In the genomic region with DNA sequence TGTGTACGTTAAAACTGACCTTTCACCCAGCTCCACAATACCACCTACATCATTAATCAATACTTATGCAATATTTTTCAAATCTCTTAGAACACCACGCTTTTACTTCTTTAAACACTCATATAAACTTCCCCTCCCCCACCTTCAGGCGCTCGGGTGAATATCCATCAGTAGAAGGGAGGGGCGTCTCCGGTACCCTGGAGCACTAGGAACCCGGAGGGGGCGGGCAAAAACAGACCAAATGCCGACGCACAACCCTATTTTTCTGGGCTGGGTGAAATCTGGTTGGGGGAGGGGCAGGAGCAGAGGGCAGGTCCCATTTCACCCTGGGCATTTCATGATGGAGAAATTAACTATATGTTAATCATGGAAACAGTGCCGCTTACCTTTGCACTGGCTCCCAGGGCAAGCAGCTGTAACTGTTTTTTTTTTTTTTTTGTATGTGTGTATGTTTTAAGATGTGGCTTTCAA, we compare ENCODE assay signal across 8 mouse cellular contexts. TPM values are rescaled to one million over a fixed set of nuclear protein-coding genes. Genes with fewer than 3 reads are reported as not detected.
DNase-seq lines count a peak whose midpoint lies in the region; ATAC-seq and TF ChIP-seq lines count a peak whose summit lies in the region.

A gene (minus strand): TSS at position 421 of the 471 bp plus-strand sequence.

- H3K4me3 ChIP-seq in forebrain, embryonic 15.5 days, result peak within 1 kb of the TSS; percentile 72
- peak within 1 kb of the TSS; percentile 71 for H3K4me3 ChIP-seq in liver, postnatal 0 days (ENCODE audit: low read depth, low read length)

- no peaks in the 10 kb centered on the region for H3K27me3 ChIP-seq in forebrain, embryonic 15.5 days
- H3K27me3 ChIP-seq in liver, postnatal 0 days (ENCODE audit: insufficient read depth, low read length), result peaks cover 40% of the 10 kb centered on the region

- H3K4me1 ChIP-seq in forebrain, embryonic 15.5 days, result peaks cover 26% of the 10 kb centered on the region
- H3K4me1 ChIP-seq in liver, postnatal 0 days (ENCODE audit: insufficient read depth), result peaks cover 16% of the 10 kb centered on the region

- no peak for TF ChIP-seq CTCF in liver, postnatal 0 days (IDR thresholded peaks at IDR 0.05; ENCODE audit: low read depth)

- no peak for TF ChIP-seq EP300 in liver, postnatal 0 days (IDR thresholded peaks at IDR 0.05; ENCODE audit: low read depth)

- peak within 1 kb of the TSS; percentile 87 for H3K4me2 ChIP-seq in forebrain, embryonic 15.5 days (replicated peaks)
- H3K4me2 ChIP-seq in liver, postnatal 0 days (ENCODE audit: low read depth, low read length), result peak within 1 kb of the TSS; percentile 92

- H3K9me3 ChIP-seq in forebrain, embryonic 15.5 days, result no peaks in the 10 kb centered on the region
- H3K9me3 ChIP-seq in liver, postnatal 0 days (ENCODE audit: low read length), result no peaks in the 10 kb centered on the region

- under 1% methylated on average over 11 of the region's 11 CpGs for WGBS in forebrain, embryonic 15.5 days
- WGBS in liver, postnatal 0 days (ENCODE audit: insufficient replicate concordance), result under 1% methylated on average over 11 of the region's 11 CpGs

- H3K36me3 ChIP-seq in forebrain, embryonic 15.5 days, result no peaks in the 10 kb centered on the region
- H3K36me3 ChIP-seq in liver, postnatal 0 days (replicated peaks; ENCODE audit: insufficient read depth, low read length), result no peaks in the 10 kb centered on the region

- H3K27ac ChIP-seq in forebrain, embryonic 15.5 days (replicated peaks), result peak within 1 kb of the TSS; percentile 98
- H3K27ac ChIP-seq in liver, postnatal 0 days (ENCODE audit: low read depth), result peak within 1 kb of the TSS; percentile 63

- ATAC-seq in forebrain, embryonic 15.5 days (replicated peaks), result no peak
- no peak for ATAC-seq in liver, postnatal 0 days

- DNase-seq in layer of hippocampus, adult 11-12 months (ENCODE audit: low spot score), result peak; percentile 49
- no peak for DNase-seq in layer of hippocampus, adult 9-10 months (ENCODE audit: low spot score)
- DNase-seq in ZHBTc4 (ENCODE audit: low read depth, low spot score), result peak; percentile 31
- peak; percentile 39 for DNase-seq in liver, postnatal 0 days
- DNase-seq in ovary, postnatal 36 days (ENCODE audit: low spot score), result no peak
- DNase-seq in right cerebral cortex, postnatal 14 days, result no peak
- no peak for DNase-seq in yolk sac, embryonic 10.5 days (ENCODE audit: low spot score)

- peak within 1 kb of the TSS; percentile 97 for H3K9ac ChIP-seq in forebrain, embryonic 15.5 days (replicated peaks)
- peak within 1 kb of the TSS; percentile 80 for H3K9ac ChIP-seq in liver, postnatal 0 days (replicated peaks)

RNA-seq across cellular contexts. Expression of the gene that starts here (rescaled TPM):
- 0.26 TPM in 1 of 2 replicates, not detected in the other for polyA plus RNA-seq in forebrain, embryonic 15.5 days (2015; fragmentation: Nextera tagmentation; extraction: Ambion mirVana)
- not detected in 2 replicates for polyA plus RNA-seq in liver, postnatal 0 days (2015; fragmentation: Nextera tagmentation; extraction: Ambion mirVana)

Comparison
In these comparisons a context has a peak if more than half of its experiments do, and no peak if none do; other contexts are left out.
1. DNase-seq: peak in layer of hippocampus, adult 11-12 months (single experiment) and ZHBTc4 (single experiment); none in layer of hippocampus, adult 9-10 months (single experiment), ovary, postnatal 36 days (single experiment), right cerebral cortex, postnatal 14 days (single experiment) and yolk sac, embryonic 10.5 days (single experiment).
2. Peak in DNase-seq, H3K4me3 ChIP-seq, H3K27ac ChIP-seq, H3K9ac ChIP-seq and H3K4me2 ChIP-seq in liver, postnatal 0 days; RNA of the gene not detected or under 1 TPM.